Mouse (Mus musculus) midbrain, embryonic 11.5 days (tissue): ENCODE data around the gene Ndufab1. TPM values are rescaled to one million over a fixed set of nuclear protein-coding genes. Genes with fewer than 3 reads are reported as not detected.

Experiments used
- ATAC-seq: fragments of 200-750 bp; cut with Nextera tagmentation; 2 replicates; pipeline ENCODE4 v1.8.0; 2017; ENCODE audit warnings: moderate TSS enrichment, moderate library complexity; ENCODE audit not compliant: low FRiP score
- DNase-seq: peaks from one replicate; pipeline ENCODE4 v3.0.0; 2015; ENCODE audit warnings: low spot score; ENCODE audit errors: missing footprints
- H3K27ac ChIP-seq: fragments of 300-500 bp; sonication (generic); 2 replicates; pipeline ENCODE4 v1.5.1; 2014; ENCODE audit warnings: low read depth, low read length
- H3K27me3 ChIP-seq: fragments of 300-500 bp; sonication (generic); 2 replicates; pipeline ENCODE4 v1.6.1; 2014; ENCODE audit warnings: mild to moderate bottlenecking, low read length, moderate library complexity, mixed read lengths; ENCODE audit not compliant: control insufficient read depth, insufficient read depth
- H3K36me3 ChIP-seq: fragments of 300-500 bp; sonication (generic); 2 replicates; pipeline ENCODE4 v1.6.1; 2014; ENCODE audit warnings: mild to moderate bottlenecking, low read length, moderate library complexity, mixed read lengths; ENCODE audit not compliant: control insufficient read depth, insufficient read depth
- H3K4me1 ChIP-seq: fragments of 300-500 bp; sonication (generic); 2 replicates; pipeline ENCODE4 v1.6.1; 2014; ENCODE audit warnings: low read length; ENCODE audit not compliant: control insufficient read depth, insufficient read depth
- H3K4me2 ChIP-seq: fragments of 300-500 bp; sonication (generic); 2 replicates; pipeline ENCODE4 v1.6.1; 2014; ENCODE audit warnings: mild to moderate bottlenecking, moderate library complexity
- H3K4me3 ChIP-seq: fragments of 300-500 bp; sonication (generic); 2 replicates; pipeline ENCODE4 v1.5.1; 2014; ENCODE audit warnings: low read depth, low read length
- H3K9ac ChIP-seq: fragments of 300-500 bp; sonication (generic); 2 replicates; pipeline ENCODE4 v1.6.1; 2014; ENCODE audit warnings: low read length
- H3K9me3 ChIP-seq: fragments of 300-500 bp; sonication (generic); 2 replicates; pipeline ENCODE4 v1.6.1; 2016; ENCODE audit warnings: low read length; ENCODE audit not compliant: control insufficient read depth
- WGBS: fragments of 180-500 bp; shearing (Covaris S2); extraction: QIAGEN DNeasy Blood & Tissue Kit; methylation state at CpG from one replicate; pipeline ENCODE4 v1.1.7; 2014; 5-methylcytosine and 5-hydroxymethylcytosine counted together
- polyA plus RNA-seq: library from polyadenylated mRNA; unstranded; fragments of >200 nt; fragmentation: Nextera tagmentation; extraction: Ambion mirVana; gene quantifications from 2 replicates; pipeline ENCODE4 v1.2.1, GENCODE M21; 2014

Gene Ndufab1
- polyA plus RNA-seq: 688 and 709 TPM in 2 replicates

GRCm38 (mm10) chr7:122101747-122102244, at the start of gene Ndufab1:
Ndufab1 (minus strand) TSS chr7:122101886.
- peaks cover 2% of the 10 kb centered on the region; the same call in 1 of the 2 replicates for H3K36me3 ChIP-seq
- H3K4me2 ChIP-seq: peak within 1 kb of the TSS; percentile 71
- no peak within 1 kb of the TSS; the same call in 1 of the 2 replicates for H3K27ac ChIP-seq
- ATAC-seq: peak; percentile 99
- H3K4me3 ChIP-seq: peak within 1 kb of the TSS; percentile 70
- no peaks in the 10 kb centered on the region for H3K9me3 ChIP-seq
- WGBS: under 1% methylated on average over 41 of the region's 43 CpGs
- peaks cover 9% of the 10 kb centered on the region; the same call in 1 of the 2 replicates for H3K4me1 ChIP-seq
- no peaks in the 10 kb centered on the region for H3K27me3 ChIP-seq
- H3K9ac ChIP-seq: peak within 1 kb of the TSS; percentile 86
- DNase-seq: peak; percentile 98

GRCm38 (mm10) chr7:122140991-122141390, 39.3 kb upstream of the Ndufab1 start:
- H3K27ac ChIP-seq: no peak overlapping the region
- peaks cover 11% of the 10 kb centered on the region for H3K36me3 ChIP-seq
- H3K9me3 ChIP-seq: no peaks in the 10 kb centered on the region
- H3K27me3 ChIP-seq: no peaks in the 10 kb centered on the region
- no peak overlapping the region for H3K4me2 ChIP-seq
- no peaks in the 10 kb centered on the region for H3K4me1 ChIP-seq
- no peak overlapping the region for H3K9ac ChIP-seq
- ATAC-seq: no peak
- no peak overlapping the region for H3K4me3 ChIP-seq
- no peak for DNase-seq

GRCm38 (mm10) chr7:122138190-122138589, 36.5 kb upstream of the Ndufab1 start:
- Histone ChIP-seq H3K4me2 (no peak overlapping the region), H3K27ac (no peak overlapping the region), H3K27me3 (no peaks in the 10 kb centered on the region), H3K4me3 (no peak overlapping the region), H3K36me3 (peaks cover 8% of the 10 kb centered on the region), H3K4me1 (peaks cover 5% of the 10 kb centered on the region; the same call in 1 of the 2 replicates), H3K9ac (no peak overlapping the region), H3K9me3 (no peaks in the 10 kb centered on the region)
- WGBS: 92% methylated on average over 5 of the region's 5 CpGs
- no peak for DNase-seq
- ATAC-seq: no peak

- H3K36me3 ChIP-seq: peaks cover 8% of the 10 kb centered on the region
- ATAC-seq: no peak
Observed at GRCm38 (mm10) chr7:122137071-122137470, 35.4 kb upstream of the Ndufab1 start.

GRCm38 (mm10) chr7:122135070-122135469, 33.4 kb upstream of the Ndufab1 start:
- H3K9ac ChIP-seq: no peak overlapping the region
- no peak overlapping the region for H3K4me3 ChIP-seq
- no peak overlapping the region for H3K4me2 ChIP-seq
- DNase-seq (peak; percentile 86), ATAC-seq (no peak)
- peaks cover 12% of the 10 kb centered on the region; the same call in 1 of the 2 replicates for H3K4me1 ChIP-seq
- no peak overlapping the region for H3K27ac ChIP-seq
- no peaks in the 10 kb centered on the region for H3K27me3 ChIP-seq
- WGBS: 74% methylated on average over 10 of the region's 10 CpGs
- no peaks in the 10 kb centered on the region for H3K9me3 ChIP-seq
- H3K36me3 ChIP-seq: peaks cover 8% of the 10 kb centered on the region

More at GRCm38 (mm10) chr7:122137071-122137470, 35.4 kb upstream of the Ndufab1 start:
- no peaks in the 10 kb centered on the region for H3K27me3 ChIP-seq
- H3K9ac ChIP-seq: no peak overlapping the region
- no peak for DNase-seq
- H3K9me3 ChIP-seq: no peaks in the 10 kb centered on the region
- no peak overlapping the region for H3K27ac ChIP-seq
- peaks cover 6% of the 10 kb centered on the region; the same call in 1 of the 2 replicates for H3K4me1 ChIP-seq
- H3K4me2 ChIP-seq: no peak overlapping the region
- H3K4me3 ChIP-seq: no peak overlapping the region

GRCm38 (mm10) chr7:122133338-122133625, 31.6 kb upstream of the Ndufab1 start:
- Histone ChIP-seq H3K9me3 (no peaks in the 10 kb centered on the region), H3K4me1 (peaks cover 12% of the 10 kb centered on the region; the same call in 1 of the 2 replicates), H3K27me3 (no peaks in the 10 kb centered on the region), H3K4me2 (peak overlapping the region; percentile 57), H3K4me3 (peak overlapping the region; percentile 73), H3K36me3 (peaks cover 3% of the 10 kb centered on the region; the same call in 1 of the 2 replicates), H3K9ac (peak overlapping the region; percentile 86), H3K27ac (no peak overlapping the region)
- DNase-seq (no peak), ATAC-seq (no peak; the same call in 1 of the 2 replicates)
- 19% methylated on average over 8 of the region's 8 CpGs for WGBS

- Histone ChIP-seq H3K4me2 (peak within 1 kb of the TSS; percentile 66), H3K27me3 (no peaks in the 10 kb centered on the region), H3K4me1 (peaks cover 12% of the 10 kb centered on the region; the same call in 1 of the 2 replicates), H3K4me3 (peak within 1 kb of the TSS; percentile 73), H3K27ac (no peak within 1 kb of the TSS; the same call in 1 of the 2 replicates), H3K9ac (peak within 1 kb of the TSS; percentile 86), H3K36me3 (no peaks in the 10 kb centered on the region; the same call in 1 of the 2 replicates), H3K9me3 (no peaks in the 10 kb centered on the region)
- DNase-seq (peak; percentile 100), ATAC-seq (peak; percentile 97)
- under 1% methylated on average over 54 of the region's 54 CpGs for WGBS
Observed at GRCm38 (mm10) chr7:122132497-122133337, 31.0 kb upstream of the Ndufab1 start, which contains the start of the genes Palb2 and Dctn5. Palb2 (minus strand) TSS chr7:122132985. Dctn5 (plus strand) TSS chr7:122133041.

GRCm38 (mm10) chr7:122131834-122132233, 30.1 kb upstream of the Ndufab1 start:
- Histone ChIP-seq H3K4me3 (peak overlapping the region; percentile 73), H3K9ac (no peak overlapping the region; the same call in 1 of the 2 replicates), H3K27ac (no peak overlapping the region), H3K9me3 (no peaks in the 10 kb centered on the region), H3K4me2 (peak overlapping the region; percentile 66), H3K4me1 (peaks cover 12% of the 10 kb centered on the region; the same call in 1 of the 2 replicates), H3K27me3 (no peaks in the 10 kb centered on the region), H3K36me3 (peaks cover 3% of the 10 kb centered on the region; the same call in 1 of the 2 replicates)
- ATAC-seq: no peak
- DNase-seq: no peak

GRCm38 (mm10) chr7:122126946-122127345, 25.3 kb upstream of the Ndufab1 start:
- H3K36me3 ChIP-seq: peaks cover 11% of the 10 kb centered on the region
- no peaks in the 10 kb centered on the region for H3K27me3 ChIP-seq
- no peak overlapping the region for H3K27ac ChIP-seq
- no peaks in the 10 kb centered on the region for H3K9me3 ChIP-seq
- no peak overlapping the region for H3K4me3 ChIP-seq
- no peak overlapping the region for H3K9ac ChIP-seq
- ATAC-seq (no peak), DNase-seq (no peak)
- no peak overlapping the region for H3K4me2 ChIP-seq
- WGBS: 92% methylated on average over 11 of the region's 11 CpGs
- H3K4me1 ChIP-seq: peaks cover 5% of the 10 kb centered on the region; the same call in 1 of the 2 replicates
